Mouse (Mus musculus) intestine, embryonic 16.5 days (tissue): ENCODE measurements around the gene Fhit. TPM values are rescaled to one million over a fixed set of nuclear protein-coding genes. Genes with fewer than 3 reads are reported as not detected.

Source experiments
- ATAC-seq: fragments of 200-750 bp; cut with Nextera tagmentation; 2 replicates; pipeline ENCODE4 v1.8.0; 2017; ENCODE audit warnings: moderate TSS enrichment, moderate library complexity
- H3K27ac ChIP-seq: fragments of 300-500 bp; sonication (generic); 2 replicates; pipeline ENCODE4 v1.5.1; 2014; ENCODE audit warnings: mild to moderate bottlenecking, low read length
- H3K27me3 ChIP-seq: fragments of 300-500 bp; sonication (generic); replicated peaks from 2 replicates; pipeline ENCODE4 v1.6.1; 2014; ENCODE audit warnings: low read length, control low read depth, mixed read lengths; ENCODE audit not compliant: control insufficient read depth, insufficient read depth
- H3K36me3 ChIP-seq: fragments of 300-500 bp; sonication (generic); 2 replicates; pipeline ENCODE4 v1.6.1; 2014; ENCODE audit warnings: low read length, control low read depth; ENCODE audit not compliant: control insufficient read depth, insufficient read depth
- H3K4me1 ChIP-seq: fragments of 300-500 bp; sonication (generic); 2 replicates; pipeline ENCODE4 v1.6.1; 2014; ENCODE audit warnings: low read length, control low read depth, mixed read lengths; ENCODE audit not compliant: control insufficient read depth, insufficient read depth
- H3K4me2 ChIP-seq: fragments of 300-500 bp; sonication (generic); 2 replicates; pipeline ENCODE4 v1.6.1; 2014; ENCODE audit warnings: low read depth, low read length, control low read depth
- H3K4me3 ChIP-seq: fragments of 300-500 bp; sonication (generic); 2 replicates; pipeline ENCODE4 v1.5.1; 2014; ENCODE audit warnings: mild to moderate bottlenecking, low read length
- H3K9ac ChIP-seq: fragments of 300-500 bp; sonication (generic); 2 replicates; pipeline ENCODE4 v1.6.1; 2014; ENCODE audit warnings: low read depth, low read length
- H3K9me3 ChIP-seq: fragments of 300-500 bp; sonication (generic); 2 replicates; pipeline ENCODE4 v1.6.1; 2016; ENCODE audit warnings: low read length, control low read depth; ENCODE audit not compliant: control insufficient read depth
- WGBS: fragments of 180-500 bp; shearing (Covaris S2); extraction: QIAGEN DNeasy Blood & Tissue Kit; methylation state at CpG from one replicate; pipeline ENCODE4 v1.1.7; 2014; 5-methylcytosine and 5-hydroxymethylcytosine counted together
- polyA plus RNA-seq: library from polyadenylated mRNA; unstranded; fragments of >200 nt; fragmentation: Nextera tagmentation; extraction: Ambion mirVana; gene quantifications from 2 replicates; pipeline ENCODE4 v1.2.1, GENCODE M21; 2015

The Fhit gene
- polyA plus RNA-seq, 1 experiment from 2014 or later = 14.7 TPM

GRCm38 (mm10) chr14:10405346-10405745, 756.5 kb downstream of the Fhit start:
- H3K27ac ChIP-seq = no peak overlapping the region
- no peaks in the 10 kb centered on the region for H3K27me3 ChIP-seq
- no peaks in the 10 kb centered on the region for H3K9me3 ChIP-seq
- no peak for ATAC-seq
- no peaks in the 10 kb centered on the region for H3K36me3 ChIP-seq
- no peak overlapping the region for H3K9ac ChIP-seq
- no peaks in the 10 kb centered on the region for H3K4me1 ChIP-seq
- no peak overlapping the region for H3K4me2 ChIP-seq
- H3K4me3 ChIP-seq = no peak overlapping the region
- WGBS = 78% methylated on average over 1 of the region's 1 CpGs

GRCm38 (mm10) chr14:10367783-10368680, 793.8 kb downstream of the Fhit start:
- H3K9ac ChIP-seq = no peak overlapping the region
- no peak overlapping the region for H3K4me3 ChIP-seq
- no peak overlapping the region for H3K4me2 ChIP-seq
- ATAC-seq = no peak
- H3K27ac ChIP-seq = no peak overlapping the region
- no peaks in the 10 kb centered on the region for H3K27me3 ChIP-seq
- no peaks in the 10 kb centered on the region for H3K9me3 ChIP-seq
- H3K36me3 ChIP-seq = no peaks in the 10 kb centered on the region
- no peaks in the 10 kb centered on the region for H3K4me1 ChIP-seq
- 82% methylated on average over 5 of the region's 5 CpGs for WGBS

GRCm38 (mm10) chr14:10366808-10367207, 795.0 kb downstream of the Fhit start:
- H3K27me3 ChIP-seq = no peaks in the 10 kb centered on the region
- no peaks in the 10 kb centered on the region for H3K36me3 ChIP-seq
- H3K9ac ChIP-seq = no peak overlapping the region
- no peak overlapping the region for H3K4me2 ChIP-seq
- no peak overlapping the region for H3K4me3 ChIP-seq
- no peaks in the 10 kb centered on the region for H3K9me3 ChIP-seq
- H3K4me1 ChIP-seq = no peaks in the 10 kb centered on the region
- WGBS = 82% methylated on average over 4 of the region's 4 CpGs
- H3K27ac ChIP-seq = no peak overlapping the region
- no peak for ATAC-seq

- Histone ChIP-seq H3K9me3 (no peaks in the 10 kb centered on the region), H3K36me3 (no peaks in the 10 kb centered on the region), H3K27me3 (no peaks in the 10 kb centered on the region), H3K4me3 (no peak overlapping the region), H3K27ac (no peak overlapping the region), H3K4me2 (no peak overlapping the region), H3K9ac (no peak overlapping the region), H3K4me1 (no peaks in the 10 kb centered on the region)
- ATAC-seq = no peak
- WGBS = 84% methylated on average over 6 of the region's 6 CpGs
These were observed 797.6 kb downstream of the Fhit start for GRCm38 (mm10) chr14:10364281-10364680.

GRCm38 (mm10) chr14:10363306-10363705, 798.5 kb downstream of the Fhit start:
- H3K4me2 ChIP-seq = no peak overlapping the region
- no peak overlapping the region for H3K9ac ChIP-seq
- H3K9me3 ChIP-seq = no peaks in the 10 kb centered on the region
- no peaks in the 10 kb centered on the region for H3K4me1 ChIP-seq
- ATAC-seq = no peak
- no peak overlapping the region for H3K27ac ChIP-seq
- H3K27me3 ChIP-seq = no peaks in the 10 kb centered on the region
- no peak overlapping the region for H3K4me3 ChIP-seq
- H3K36me3 ChIP-seq = no peaks in the 10 kb centered on the region
- 80% methylated on average over 1 of the region's 1 CpGs for WGBS

- no peaks in the 10 kb centered on the region for H3K9me3 ChIP-seq
- H3K9ac ChIP-seq = no peak overlapping the region
- no peaks in the 10 kb centered on the region for H3K36me3 ChIP-seq
- H3K4me3 ChIP-seq = no peak overlapping the region
- H3K27ac ChIP-seq = no peak overlapping the region
- H3K4me2 ChIP-seq = no peak overlapping the region
- no peaks in the 10 kb centered on the region for H3K27me3 ChIP-seq
- no peaks in the 10 kb centered on the region for H3K4me1 ChIP-seq
- ATAC-seq = no peak
These were observed 815.9 kb downstream of the Fhit start for GRCm38 (mm10) chr14:10345905-10346304.

GRCm38 (mm10) chr14:10344064-10344463, 817.8 kb downstream of the Fhit start:
- H3K4me3 ChIP-seq = no peak overlapping the region
- no peak for ATAC-seq

GRCm38 (mm10) chr14:10316764-10317163, 845.1 kb downstream of the Fhit start:
- H3K27me3 ChIP-seq = no peaks in the 10 kb centered on the region
- no peaks in the 10 kb centered on the region for H3K9me3 ChIP-seq
- H3K27ac ChIP-seq = no peak overlapping the region
- H3K4me2 ChIP-seq = no peak overlapping the region
- H3K4me3 ChIP-seq = no peak overlapping the region
- ATAC-seq = no peak
- WGBS = 88% methylated on average over 3 of the region's 3 CpGs
- H3K36me3 ChIP-seq = no peaks in the 10 kb centered on the region
- H3K9ac ChIP-seq = no peak overlapping the region
- H3K4me1 ChIP-seq = no peaks in the 10 kb centered on the region

More at GRCm38 (mm10) chr14:10344064-10344463, 817.8 kb downstream of the Fhit start:
- no peaks in the 10 kb centered on the region for H3K4me1 ChIP-seq
- no peak overlapping the region for H3K9ac ChIP-seq
- no peak overlapping the region for H3K27ac ChIP-seq
- 74% methylated on average over 1 of the region's 1 CpGs for WGBS
- no peaks in the 10 kb centered on the region for H3K36me3 ChIP-seq
- H3K27me3 ChIP-seq = no peaks in the 10 kb centered on the region
- no peak overlapping the region for H3K4me2 ChIP-seq
- no peaks in the 10 kb centered on the region for H3K9me3 ChIP-seq

GRCm38 (mm10) chr14:10312190-10312589, 849.6 kb downstream of the Fhit start:
- no peak overlapping the region for H3K4me2 ChIP-seq
- 63% methylated on average over 1 of the region's 1 CpGs for WGBS
- H3K4me1 ChIP-seq = no peaks in the 10 kb centered on the region
- H3K27me3 ChIP-seq = no peaks in the 10 kb centered on the region
- H3K36me3 ChIP-seq = no peaks in the 10 kb centered on the region
- H3K4me3 ChIP-seq = no peak overlapping the region
- H3K9ac ChIP-seq = no peak overlapping the region
- H3K27ac ChIP-seq = no peak overlapping the region
- no peak for ATAC-seq
- H3K9me3 ChIP-seq = no peaks in the 10 kb centered on the region

GRCm38 (mm10) chr14:10305286-10305685, 856.5 kb downstream of the Fhit start:
- Histone ChIP-seq H3K9ac (no peak overlapping the region), H3K4me1 (no peaks in the 10 kb centered on the region), H3K4me2 (no peak overlapping the region), H3K36me3 (no peaks in the 10 kb centered on the region), H3K4me3 (no peak overlapping the region), H3K27me3 (no peaks in the 10 kb centered on the region), H3K27ac (no peak overlapping the region), H3K9me3 (no peaks in the 10 kb centered on the region)
- ATAC-seq = no peak
